Mouse (Mus musculus): ENCODE results near the gene Os9. TPM values are rescaled to one million over a fixed set of nuclear protein-coding genes. Genes with fewer than 3 reads are reported as not detected.
"Not testable (repeated sequence)": the region's sequence is repeated elsewhere in the genome, so short reads cannot be mapped to it uniquely, and the experiment has no call there.

Os9 gene
- polyA plus RNA-seq, 1 experiment from 2014 or later, result 53.0 TPM

GRCm38 (mm10) chr10:127077515-127077914 is 43.4 kb downstream of the Os9 start:
- peak overlapping the region; percentile 40; the same call in 1 of the 2 replicates for H3K9ac ChIP-seq (ENCODE audit: low read length)
- H3K36me3 ChIP-seq (ENCODE audit: control insufficient read depth, insufficient read depth, low read length), result no peaks in the 10 kb centered on the region
- no peak for DNase-seq (ENCODE audit: low spot score)

GRCm38 (mm10) chr10:127076082-127076481 is 44.8 kb downstream of the Os9 start:
- no peak overlapping the region for H3K27ac ChIP-seq (ENCODE audit: low read depth, low read length)
- 47% methylated on average over 4 of the region's 4 CpGs for WGBS
- H3K4me2 ChIP-seq (ENCODE audit: low read length), result no peak overlapping the region

More at GRCm38 (mm10) chr10:127077515-127077914, 43.4 kb downstream of the Os9 start:
- ATAC-seq, result no peak
- H3K4me1 ChIP-seq (ENCODE audit: control insufficient read depth, insufficient read depth, low read length), result peaks cover 31% of the 10 kb centered on the region
- H3K4me2 ChIP-seq (ENCODE audit: low read length), result peak overlapping the region; percentile 97
- 6% methylated on average over 10 of the region's 10 CpGs for WGBS
- H3K27ac ChIP-seq (ENCODE audit: low read depth, low read length), result peak overlapping the region; percentile 86
- H3K27me3 ChIP-seq (replicated peaks; ENCODE audit: control insufficient read depth, insufficient read depth, low read length), result peaks cover 18% of the 10 kb centered on the region
- no peaks in the 10 kb centered on the region for H3K9me3 ChIP-seq (replicated peaks; ENCODE audit: control insufficient read depth, low read length)
- H3K4me3 ChIP-seq (ENCODE audit: low read depth, low read length), result peak overlapping the region; percentile 74

GRCm38 (mm10) chr10:127075651-127076050 is 45.3 kb downstream of the Os9 start:
- H3K4me3 ChIP-seq (ENCODE audit: low read depth, low read length), result no peak overlapping the region
- no peak overlapping the region for H3K9ac ChIP-seq (ENCODE audit: low read length)
- H3K27me3 ChIP-seq (replicated peaks; ENCODE audit: control insufficient read depth, insufficient read depth, low read length), result peaks cover 9% of the 10 kb centered on the region
- H3K36me3 ChIP-seq (ENCODE audit: control insufficient read depth, insufficient read depth, low read length), result no peaks in the 10 kb centered on the region
- H3K4me2 ChIP-seq (ENCODE audit: low read length), result no peak overlapping the region
- ATAC-seq, result no peak
- H3K4me1 ChIP-seq (ENCODE audit: control insufficient read depth, insufficient read depth, low read length), result peaks cover 24% of the 10 kb centered on the region; the same call in 1 of the 2 replicates
- 79% methylated on average over 8 of the region's 8 CpGs for WGBS
- H3K9me3 ChIP-seq (replicated peaks; ENCODE audit: control insufficient read depth, low read length), result no peaks in the 10 kb centered on the region
- no peak for DNase-seq (ENCODE audit: low spot score)
- H3K27ac ChIP-seq (ENCODE audit: low read depth, low read length), result no peak overlapping the region

More at GRCm38 (mm10) chr10:127076082-127076481, 44.8 kb downstream of the Os9 start:
- peaks cover 24% of the 10 kb centered on the region for H3K4me1 ChIP-seq (ENCODE audit: control insufficient read depth, insufficient read depth, low read length)
- ATAC-seq, result no peak
- peaks cover 13% of the 10 kb centered on the region for H3K27me3 ChIP-seq (replicated peaks; ENCODE audit: control insufficient read depth, insufficient read depth, low read length)
- DNase-seq (ENCODE audit: low spot score), result no peak
- H3K4me3 ChIP-seq (ENCODE audit: low read depth, low read length), result no peak overlapping the region
- no peaks in the 10 kb centered on the region for H3K36me3 ChIP-seq (ENCODE audit: control insufficient read depth, insufficient read depth, low read length)
- no peak overlapping the region for H3K9ac ChIP-seq (ENCODE audit: low read length)
- H3K9me3 ChIP-seq (replicated peaks; ENCODE audit: control insufficient read depth, low read length), result no peaks in the 10 kb centered on the region

GRCm38 (mm10) chr10:127075080-127075479 is 45.9 kb downstream of the Os9 start, which contains the start of gene Agap2:
Agap2 (plus strand) TSS chr10:127075284.
- Histone ChIP-seq H3K4me1 (ENCODE audit: control insufficient read depth, insufficient read depth, low read length) (peaks cover 22% of the 10 kb centered on the region; the same call in 1 of the 2 replicates), H3K4me3 (ENCODE audit: low read depth, low read length) (no peak within 1 kb of the TSS), H3K9me3 (replicated peaks; ENCODE audit: control insufficient read depth, low read length) (no peaks in the 10 kb centered on the region), H3K4me2 (ENCODE audit: low read length) (no peak within 1 kb of the TSS), H3K27me3 (replicated peaks; ENCODE audit: control insufficient read depth, insufficient read depth, low read length) (peaks cover 3% of the 10 kb centered on the region), H3K36me3 (ENCODE audit: control insufficient read depth, insufficient read depth, low read length) (no peaks in the 10 kb centered on the region), H3K27ac (ENCODE audit: low read depth, low read length) (no peak within 1 kb of the TSS), H3K9ac (ENCODE audit: low read length) (no peak within 1 kb of the TSS)
- DNase-seq (ENCODE audit: low spot score) (no peak), ATAC-seq (no peak)
- WGBS, result 63% methylated on average over 9 of the region's 9 CpGs

- 92% methylated on average over 1 of the region's 1 CpGs for WGBS
- Histone ChIP-seq H3K4me3 (ENCODE audit: low read depth, low read length) (no peak overlapping the region), H3K27ac (ENCODE audit: low read depth, low read length) (no peak overlapping the region), H3K36me3 (ENCODE audit: control insufficient read depth, insufficient read depth, low read length) (no peaks in the 10 kb centered on the region), H3K4me1 (ENCODE audit: control insufficient read depth, insufficient read depth, low read length) (peaks cover 22% of the 10 kb centered on the region), H3K9me3 (replicated peaks; ENCODE audit: control insufficient read depth, low read length) (no peaks in the 10 kb centered on the region), H3K4me2 (ENCODE audit: low read length) (no peak overlapping the region), H3K9ac (ENCODE audit: low read length) (no peak overlapping the region), H3K27me3 (replicated peaks; ENCODE audit: control insufficient read depth, insufficient read depth, low read length) (no peaks in the 10 kb centered on the region; the same call in 1 of the 2 replicates)
- ATAC-seq, result no peak
- no peak for DNase-seq (ENCODE audit: low spot score)
These were observed 47.0 kb downstream of the Os9 start for GRCm38 (mm10) chr10:127073981-127074380.

- H3K4me1 ChIP-seq (ENCODE audit: control insufficient read depth, insufficient read depth, low read length), result peaks cover 22% of the 10 kb centered on the region
- not testable (repeated sequence) for ATAC-seq; H3K27ac ChIP-seq (ENCODE audit: low read depth, low read length); DNase-seq (ENCODE audit: low spot score); H3K27me3 ChIP-seq (replicated peaks; ENCODE audit: control insufficient read depth, insufficient read depth, low read length); H3K4me2 ChIP-seq (ENCODE audit: low read length); H3K9me3 ChIP-seq (replicated peaks; ENCODE audit: control insufficient read depth, low read length); H3K9ac ChIP-seq (ENCODE audit: low read length); H3K4me3 ChIP-seq (ENCODE audit: low read depth, low read length); H3K36me3 ChIP-seq (ENCODE audit: control insufficient read depth, insufficient read depth, low read length)
- WGBS, result 83% methylated on average over 2 of the region's 2 CpGs
These were observed 48.0 kb downstream of the Os9 start for GRCm38 (mm10) chr10:127072969-127073368.

GRCm38 (mm10) chr10:127072270-127072669 is 48.7 kb downstream of the Os9 start:
- H3K4me3 ChIP-seq (ENCODE audit: low read depth, low read length); H3K27ac ChIP-seq (ENCODE audit: low read depth, low read length); H3K9ac ChIP-seq (ENCODE audit: low read length); ATAC-seq; H3K4me2 ChIP-seq (ENCODE audit: low read length); DNase-seq (ENCODE audit: low spot score); H3K27me3 ChIP-seq (replicated peaks; ENCODE audit: control insufficient read depth, insufficient read depth, low read length); H3K9me3 ChIP-seq (replicated peaks; ENCODE audit: control insufficient read depth, low read length): not testable (repeated sequence)
- Histone ChIP-seq H3K36me3 (ENCODE audit: control insufficient read depth, insufficient read depth, low read length) (peaks cover 15% of the 10 kb centered on the region), H3K4me1 (ENCODE audit: control insufficient read depth, insufficient read depth, low read length) (peaks cover 16% of the 10 kb centered on the region)
- WGBS, result 89% methylated on average over 4 of the region's 4 CpGs

GRCm38 (mm10) chr10:127071203-127071602 is 49.7 kb downstream of the Os9 start:
- Histone ChIP-seq H3K27ac (ENCODE audit: low read depth, low read length) (no peak overlapping the region), H3K4me1 (ENCODE audit: control insufficient read depth, insufficient read depth, low read length) (peaks cover 16% of the 10 kb centered on the region), H3K36me3 (ENCODE audit: control insufficient read depth, insufficient read depth, low read length) (peaks cover 25% of the 10 kb centered on the region), H3K4me2 (ENCODE audit: low read length) (peak overlapping the region; percentile 80), H3K27me3 (replicated peaks; ENCODE audit: control insufficient read depth, insufficient read depth, low read length) (no peaks in the 10 kb centered on the region; the same call in 1 of the 2 replicates), H3K4me3 (ENCODE audit: low read depth, low read length) (peak overlapping the region; percentile 59), H3K9ac (ENCODE audit: low read length) (peak overlapping the region; percentile 70), H3K9me3 (replicated peaks; ENCODE audit: control insufficient read depth, low read length) (no peaks in the 10 kb centered on the region)
- WGBS, result 79% methylated on average over 9 of the region's 9 CpGs
- ATAC-seq (no peak), DNase-seq (ENCODE audit: low spot score) (no peak)

GRCm38 (mm10) chr10:127070190-127071121 is 50.5 kb downstream of the Os9 start, which contains the start of gene Tspan31:
Tspan31 (minus strand) TSS chr10:127070264.
- Histone ChIP-seq H3K27me3 (replicated peaks; ENCODE audit: control insufficient read depth, insufficient read depth, low read length) (no peaks in the 10 kb centered on the region), H3K27ac (ENCODE audit: low read depth, low read length) (peak within 1 kb of the TSS; percentile 85), H3K9me3 (replicated peaks; ENCODE audit: control insufficient read depth, low read length) (no peaks in the 10 kb centered on the region), H3K9ac (ENCODE audit: low read length) (peak within 1 kb of the TSS; percentile 70), H3K4me3 (ENCODE audit: low read depth, low read length) (peak within 1 kb of the TSS; percentile 59), H3K36me3 (ENCODE audit: control insufficient read depth, insufficient read depth, low read length) (peaks cover 33% of the 10 kb centered on the region), H3K4me2 (ENCODE audit: low read length) (peak within 1 kb of the TSS; percentile 80), H3K4me1 (ENCODE audit: control insufficient read depth, insufficient read depth, low read length) (peaks cover 16% of the 10 kb centered on the region)
- WGBS, result 2% methylated on average over 36 of the region's 36 CpGs
- ATAC-seq (peak; percentile 94), DNase-seq (ENCODE audit: low spot score) (peak; percentile 99)
